Mouse (Mus musculus): ENCODE data around the gene Tmem259. TPM values are rescaled to one million over a fixed set of nuclear protein-coding genes. Genes with fewer than 3 reads are reported as not detected.

Gene Tmem259
- total and polyA plus RNA-seq, 2 experiments, result 35.7 to 259 TPM

DNA sequence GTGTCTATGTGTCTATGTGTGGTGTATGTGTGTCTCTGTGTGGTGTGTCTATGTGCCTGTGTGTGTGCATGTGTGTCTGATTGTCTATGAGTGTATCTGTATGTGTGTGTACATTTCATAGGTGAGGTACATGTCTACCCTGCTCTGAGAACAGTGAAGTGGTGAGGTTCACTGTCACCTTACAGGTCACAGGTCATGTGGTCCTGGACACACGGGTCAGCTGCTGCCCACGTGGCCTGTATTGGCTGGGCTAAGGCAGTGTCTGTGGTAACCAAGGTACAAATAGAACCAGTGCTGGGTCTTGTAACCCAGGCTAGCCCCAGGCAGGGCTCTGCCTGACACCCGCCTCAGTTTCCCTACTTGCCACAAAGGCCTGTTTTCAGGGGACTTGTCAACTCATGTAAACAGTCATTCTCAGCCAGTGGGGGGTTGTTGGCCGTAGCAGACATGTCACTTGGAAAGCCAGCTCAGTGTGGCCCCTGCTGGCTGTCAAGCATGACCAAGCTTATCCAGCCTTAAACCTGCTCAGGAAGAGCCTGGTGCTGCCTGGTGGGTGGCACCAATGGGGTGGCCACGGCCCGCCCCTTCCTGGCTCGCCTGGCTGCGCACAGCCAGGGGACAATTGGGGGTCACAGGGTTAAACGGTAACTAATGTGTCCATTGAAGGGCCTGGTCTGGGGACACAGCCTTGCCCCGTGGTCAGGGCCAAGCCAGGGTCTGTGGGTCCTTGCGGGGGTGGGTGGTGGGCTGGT, 46.2 kb downstream of the Tmem259 start:
- Histone ChIP-seq H3K9ac (ENCODE audit: low read depth, low read length) (no peak overlapping the region), H3K79me2 (ENCODE audit: control insufficient read depth, insufficient read depth, low read length) (no peaks in the 10 kb centered on the region; the same call in 1 of the 2 replicates), H3K4me3 (ENCODE audit: insufficient read depth, low read depth, low read length) (no peak overlapping the region), H3K36me3 (ENCODE audit: control insufficient read depth, insufficient read depth, low read length) (no peaks in the 10 kb centered on the region), H3K4me1 (ENCODE audit: control insufficient read depth, insufficient read depth, low read length) (peaks cover 31% of the 10 kb centered on the region), H3K27me3 (ENCODE audit: control insufficient read depth, insufficient read depth, low read length) (no peaks in the 10 kb centered on the region), H3K27ac (replicated peaks; ENCODE audit: insufficient read depth, low read depth, low read length) (no peak overlapping the region)
- 48% methylated on average over 11 of the region's 11 CpGs for WGBS
- DNase-seq (ENCODE audit: extremely low read depth, low read depth, low spot score), result peak; percentile 74
- TF ChIP-seq CTCF (IDR thresholded peaks at IDR 0.05; ENCODE audit: low read depth, low read length) (no peak), POLR2A (IDR thresholded peaks at IDR 0.05; ENCODE audit: extremely low read depth, insufficient read depth, low read length) (no peak)

- 3% methylated on average over 27 of the region's 27 CpGs for WGBS
- Histone ChIP-seq H3K79me2 (ENCODE audit: control insufficient read depth, insufficient read depth, low read length) (no peaks in the 10 kb centered on the region; the same call in 1 of the 2 replicates), H3K27me3 (ENCODE audit: control insufficient read depth, insufficient read depth, low read length) (no peaks in the 10 kb centered on the region), H3K36me3 (ENCODE audit: control insufficient read depth, insufficient read depth, low read length) (no peaks in the 10 kb centered on the region), H3K4me1 (ENCODE audit: control insufficient read depth, insufficient read depth, low read length) (peaks cover 31% of the 10 kb centered on the region), H3K9ac (ENCODE audit: low read depth, low read length) (no peak overlapping the region), H3K27ac (replicated peaks; ENCODE audit: insufficient read depth, low read depth, low read length) (no peak overlapping the region; the same call in 1 of the 2 replicates), H3K4me3 (ENCODE audit: insufficient read depth, low read depth, low read length) (peak overlapping the region; percentile 17; the same call in 1 of the 2 replicates)
- TF ChIP-seq CTCF (IDR thresholded peaks at IDR 0.05; ENCODE audit: low read depth, low read length), result no peak
- no peak for TF ChIP-seq POLR2A (IDR thresholded peaks at IDR 0.05; ENCODE audit: extremely low read depth, insufficient read depth, low read length)
- DNase-seq (ENCODE audit: extremely low read depth, low read depth, low spot score), result peak; percentile 93
These were observed 47.2 kb downstream of the Tmem259 start for GRCm38 (mm10) chr10:79936911-79937441.

GRCm38 (mm10) chr10:79936284-79936910, 47.7 kb downstream of the Tmem259 start:
- no peaks in the 10 kb centered on the region for H3K27me3 ChIP-seq (ENCODE audit: control insufficient read depth, insufficient read depth, low read length)
- WGBS, result 12% methylated on average over 10 of the region's 10 CpGs
- no peaks in the 10 kb centered on the region; the same call in 1 of the 2 replicates for H3K79me2 ChIP-seq (ENCODE audit: control insufficient read depth, insufficient read depth, low read length)
- peak; percentile 61 for DNase-seq (ENCODE audit: extremely low read depth, low read depth, low spot score)
- H3K4me1 ChIP-seq (ENCODE audit: control insufficient read depth, insufficient read depth, low read length), result peaks cover 31% of the 10 kb centered on the region
- H3K4me3 ChIP-seq (ENCODE audit: insufficient read depth, low read depth, low read length), result no peak overlapping the region
- no peaks in the 10 kb centered on the region for H3K36me3 ChIP-seq (ENCODE audit: control insufficient read depth, insufficient read depth, low read length)
- no peak overlapping the region for H3K9ac ChIP-seq (ENCODE audit: low read depth, low read length)
- TF ChIP-seq POLR2A (IDR thresholded peaks at IDR 0.05; ENCODE audit: extremely low read depth, insufficient read depth, low read length), result no peak
- no peak for TF ChIP-seq CTCF (IDR thresholded peaks at IDR 0.05; ENCODE audit: low read depth, low read length)
- no peak overlapping the region for H3K27ac ChIP-seq (replicated peaks; ENCODE audit: insufficient read depth, low read depth, low read length)

DNA sequence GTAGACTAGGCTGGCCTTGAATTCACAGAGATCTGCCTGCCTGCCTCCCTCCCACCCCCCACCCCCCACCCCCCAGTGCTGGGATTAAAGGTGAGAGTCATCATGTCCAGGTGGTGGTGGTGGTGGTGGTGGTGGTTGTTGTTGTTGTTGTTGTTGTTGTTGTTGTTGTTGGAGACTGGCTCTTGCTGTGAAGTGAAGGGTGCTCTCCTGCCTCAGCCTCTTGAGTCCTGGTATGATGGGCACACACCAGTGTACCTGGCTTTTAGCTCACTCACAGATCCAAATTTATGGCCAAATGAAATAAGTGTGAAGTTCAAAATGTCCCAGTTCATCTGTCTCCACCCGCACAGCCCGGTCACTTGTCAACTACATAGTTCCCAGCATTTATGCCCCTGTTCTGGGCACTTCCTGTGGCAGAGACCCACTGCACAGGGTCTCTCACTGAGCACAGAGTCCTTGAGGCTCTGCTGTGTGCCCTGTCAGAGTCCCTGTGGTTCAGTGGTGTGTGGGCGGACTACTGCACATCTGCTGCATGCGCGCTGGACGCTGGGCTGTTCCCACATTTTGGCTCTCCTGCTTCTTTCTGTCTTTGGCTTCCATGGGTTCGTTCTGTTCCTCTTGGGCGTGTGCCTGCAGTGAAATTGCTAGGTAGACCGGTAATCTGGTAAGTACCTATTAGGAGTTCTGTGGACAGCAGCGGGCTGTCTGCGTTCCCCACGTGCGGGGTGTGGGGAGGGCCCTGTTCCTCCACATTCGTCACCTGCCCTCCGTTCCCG, 49.1 kb downstream of the Tmem259 start:
- peaks cover 31% of the 10 kb centered on the region for H3K4me1 ChIP-seq (ENCODE audit: control insufficient read depth, insufficient read depth, low read length)

DNA sequence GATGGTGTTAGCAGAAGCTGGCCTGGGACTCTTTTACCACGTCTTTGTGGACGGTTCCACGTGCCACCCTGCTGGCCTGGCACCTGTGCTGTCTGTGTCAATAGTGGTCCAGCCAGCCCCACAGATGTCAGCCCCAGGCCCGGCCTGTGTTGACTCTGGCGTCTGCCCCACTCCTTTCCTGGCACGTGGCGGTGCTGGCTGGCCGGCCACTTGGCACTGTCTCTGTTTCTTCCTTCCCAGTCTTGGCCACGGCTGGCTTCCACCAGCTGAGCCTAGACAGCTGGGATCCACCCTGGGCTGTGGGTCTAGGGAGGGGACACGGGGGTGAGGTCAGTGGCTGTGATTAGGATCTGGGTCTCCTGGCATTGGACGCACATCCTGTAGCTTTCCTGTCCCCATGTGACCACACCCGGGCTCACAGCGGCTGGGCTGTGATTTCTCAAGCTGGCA, 49.8 kb downstream of the Tmem259 start:
- Histone ChIP-seq H3K4me1 (ENCODE audit: control insufficient read depth, insufficient read depth, low read length) (peaks cover 31% of the 10 kb centered on the region), H3K4me3 (ENCODE audit: insufficient read depth, low read depth, low read length) (no peak overlapping the region), H3K36me3 (ENCODE audit: control insufficient read depth, insufficient read depth, low read length) (no peaks in the 10 kb centered on the region), H3K27ac (replicated peaks; ENCODE audit: insufficient read depth, low read depth, low read length) (no peak overlapping the region), H3K9ac (ENCODE audit: low read depth, low read length) (no peak overlapping the region), H3K79me2 (ENCODE audit: control insufficient read depth, insufficient read depth, low read length) (no peaks in the 10 kb centered on the region; the same call in 1 of the 2 replicates), H3K27me3 (ENCODE audit: control insufficient read depth, insufficient read depth, low read length) (no peaks in the 10 kb centered on the region)
- 6% methylated on average over 13 of the region's 13 CpGs for WGBS
- TF ChIP-seq POLR2A (IDR thresholded peaks at IDR 0.05; ENCODE audit: extremely low read depth, insufficient read depth, low read length) (no peak), CTCF (IDR thresholded peaks at IDR 0.05; ENCODE audit: low read depth, low read length) (no peak)
- peak; percentile 90 for DNase-seq (ENCODE audit: extremely low read depth, low read depth, low spot score)

More for the DNA sequence above, 49.1 kb downstream of the Tmem259 start:
- Histone ChIP-seq H3K27me3 (ENCODE audit: control insufficient read depth, insufficient read depth, low read length) (no peaks in the 10 kb centered on the region), H3K9ac (ENCODE audit: low read depth, low read length) (no peak overlapping the region), H3K36me3 (ENCODE audit: control insufficient read depth, insufficient read depth, low read length) (no peaks in the 10 kb centered on the region), H3K4me3 (ENCODE audit: insufficient read depth, low read depth, low read length) (no peak overlapping the region), H3K79me2 (ENCODE audit: control insufficient read depth, insufficient read depth, low read length) (no peaks in the 10 kb centered on the region; the same call in 1 of the 2 replicates), H3K27ac (replicated peaks; ENCODE audit: insufficient read depth, low read depth, low read length) (no peak overlapping the region)
- TF ChIP-seq POLR2A (IDR thresholded peaks at IDR 0.05; ENCODE audit: extremely low read depth, insufficient read depth, low read length), result no peak
- no peak for TF ChIP-seq CTCF (IDR thresholded peaks at IDR 0.05; ENCODE audit: low read depth, low read length)
- WGBS, result 74% methylated on average over 16 of the region's 16 CpGs
- no peak for DNase-seq (ENCODE audit: extremely low read depth, low read depth, low spot score)
